Mouse (Mus musculus) mouse trophoblast stem cell (cell line): ENCODE results near the gene Casp7.
"Not testable (repeated sequence)": the region's sequence is repeated elsewhere in the genome, so short reads cannot be mapped to it uniquely, and the experiment has no call there.

Experiments used
- in situ Hi-C, 2 experiments: fragments of 300-500 bp; cut with MseI, MboI; formaldehyde crosslinking; loops; 2 replicates in 1 of 2; 3 replicates in 1 of 2; pipeline ENCODE4 v1.15.1; 2025

The Casp7 gene

DNA sequence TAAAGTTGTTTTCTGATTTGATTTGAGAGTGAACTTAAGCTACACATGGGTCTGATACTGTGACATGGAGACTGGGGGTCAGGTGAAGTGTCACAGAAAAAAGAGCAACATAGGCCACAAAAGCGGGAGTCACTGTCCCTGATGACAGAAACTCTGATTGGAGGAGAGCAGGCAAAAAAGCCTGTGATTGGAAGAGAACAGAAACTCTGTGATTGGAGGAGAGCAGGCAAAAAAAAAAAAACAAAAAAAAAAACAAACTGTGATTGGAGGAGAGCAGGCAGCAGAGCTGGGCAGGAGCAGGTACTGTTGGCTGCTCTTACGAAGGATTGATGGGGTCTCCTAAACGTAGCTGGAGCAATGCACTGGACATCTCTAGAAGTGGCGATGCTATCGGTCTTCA, 11.4 kb upstream of the Casp7 start:
- in situ Hi-C loops, result no loop called here

DNA sequence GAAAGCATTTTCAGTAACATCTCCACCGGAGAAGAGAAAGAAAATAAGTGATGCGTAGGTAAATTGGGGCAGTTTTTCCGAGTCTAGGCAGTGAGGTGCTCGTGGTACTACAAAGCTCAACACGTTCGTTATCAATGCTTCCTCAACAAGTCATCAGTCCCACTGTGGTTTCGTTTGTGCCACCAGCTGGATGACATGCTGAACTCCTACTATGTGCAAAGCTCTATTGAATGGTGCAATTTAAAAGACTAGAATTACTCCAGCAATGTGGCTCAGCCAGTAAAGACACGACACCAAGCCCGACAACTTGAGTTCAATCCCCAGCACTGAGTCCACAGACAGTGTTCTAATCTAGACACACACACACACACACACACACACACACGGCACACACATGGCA, 10.8 kb upstream of the Casp7 start:
- in situ Hi-C loops, result no loop called here

DNA sequence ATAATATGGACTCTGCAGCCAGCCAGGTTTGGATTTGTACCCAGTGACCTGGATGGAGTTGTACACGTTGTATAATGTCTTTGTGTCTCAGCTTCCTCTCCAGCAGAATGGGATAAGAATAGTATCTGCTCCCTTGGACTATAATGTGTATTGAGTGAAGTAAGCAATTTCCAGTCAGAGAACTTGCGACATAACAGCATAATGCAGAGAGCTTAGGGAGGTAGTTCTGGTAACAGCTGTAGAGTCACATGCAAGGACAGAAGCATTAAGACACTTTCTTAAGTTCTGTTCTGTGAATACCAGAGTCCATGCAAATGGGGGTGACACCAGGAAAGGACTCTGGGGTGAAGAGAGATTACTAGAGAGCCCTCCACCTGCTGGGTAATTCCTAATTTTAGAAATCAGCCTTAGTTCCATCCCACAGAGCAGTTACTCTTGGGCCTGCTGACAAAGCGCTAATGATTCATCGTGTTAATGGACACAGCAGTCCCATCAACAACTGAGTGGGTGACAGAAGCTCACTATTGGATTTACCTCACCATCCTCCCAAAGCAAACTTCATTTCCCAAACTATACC, 9.1 kb upstream of the Casp7 start:
- in situ Hi-C loops, result no loop called here

DNA sequence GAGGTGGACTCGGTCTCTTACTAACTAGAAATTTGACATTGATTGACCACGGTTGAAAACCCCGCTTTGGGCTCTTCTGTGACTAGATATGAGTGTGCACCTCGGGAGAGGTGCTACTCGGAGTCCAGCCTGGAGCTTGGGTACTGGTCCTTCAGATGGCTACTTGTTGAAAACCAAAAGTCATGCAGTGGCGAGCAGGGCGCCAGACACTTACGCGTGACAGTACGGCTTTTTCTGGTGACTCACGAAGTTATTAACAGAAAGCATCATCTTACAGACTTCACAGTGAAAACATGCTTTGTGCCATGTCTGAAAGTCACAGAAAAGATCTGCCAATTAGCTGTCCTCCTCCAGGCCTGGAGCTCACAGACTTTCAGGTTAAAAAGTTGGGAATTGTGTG, 7.8 kb upstream of the Casp7 start:
- in situ Hi-C loops, result no loop called here

DNA sequence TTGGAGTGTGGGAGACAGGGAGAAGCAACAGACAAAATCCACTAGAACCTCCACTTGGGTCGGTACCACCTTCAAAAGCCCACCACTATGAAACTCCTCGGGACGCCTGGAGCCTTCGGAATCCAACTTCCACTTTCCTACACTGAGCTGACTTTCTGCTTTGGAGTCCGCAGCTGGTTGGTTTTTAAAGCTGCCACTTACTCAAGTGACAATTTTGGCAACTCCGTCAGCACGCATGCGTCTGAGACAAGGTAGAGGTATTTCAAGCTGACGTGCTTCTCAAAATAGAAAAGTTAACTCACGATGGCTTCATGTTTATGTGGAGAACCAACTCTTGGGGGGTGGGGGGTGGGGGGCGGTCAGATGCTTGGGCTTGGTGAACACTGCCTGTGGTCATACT, 7.0 kb upstream of the Casp7 start, which contains the start of gene Nrap:
Gene Nrap, minus strand, starts transcription at position 159 of the 400 bp plus-strand sequence.
- in situ Hi-C loops, result no loop called here

DNA sequence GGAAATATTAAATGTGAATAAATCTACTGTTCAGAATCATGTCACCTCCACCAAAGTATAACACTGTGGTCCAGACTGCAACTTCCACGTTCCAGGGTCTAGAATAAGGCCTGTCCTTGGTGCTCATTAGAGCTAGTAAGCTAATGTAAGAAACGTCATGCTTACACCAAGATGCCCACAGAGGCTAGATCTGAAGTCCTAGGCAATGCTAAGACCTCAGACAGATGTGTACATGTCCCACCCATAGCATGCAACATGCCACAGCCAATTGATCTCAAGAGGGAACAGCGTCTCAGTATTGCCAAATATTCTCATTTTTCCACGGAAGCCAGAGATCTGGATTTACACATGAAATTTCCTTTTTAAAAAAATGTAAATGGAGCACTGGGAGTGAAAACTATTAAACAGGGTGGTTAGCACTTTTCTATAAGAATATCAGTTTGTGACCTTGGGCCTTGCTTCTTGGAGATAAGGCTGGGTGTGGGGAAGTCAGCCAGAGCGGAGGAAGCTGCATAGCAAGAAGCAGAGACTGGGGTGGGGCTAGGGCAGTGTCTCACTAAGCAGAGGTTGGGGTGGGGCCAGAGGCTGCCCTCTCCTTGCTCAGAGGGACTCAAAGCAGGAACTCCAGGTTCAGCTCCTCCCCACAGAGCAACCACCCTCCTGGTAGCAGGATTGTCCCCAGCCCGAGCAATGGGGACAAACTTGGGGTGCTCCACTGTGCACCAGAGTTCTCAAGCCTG, 5.5 kb upstream of the Casp7 start:
- in situ Hi-C loops, result no loop called here

DNA sequence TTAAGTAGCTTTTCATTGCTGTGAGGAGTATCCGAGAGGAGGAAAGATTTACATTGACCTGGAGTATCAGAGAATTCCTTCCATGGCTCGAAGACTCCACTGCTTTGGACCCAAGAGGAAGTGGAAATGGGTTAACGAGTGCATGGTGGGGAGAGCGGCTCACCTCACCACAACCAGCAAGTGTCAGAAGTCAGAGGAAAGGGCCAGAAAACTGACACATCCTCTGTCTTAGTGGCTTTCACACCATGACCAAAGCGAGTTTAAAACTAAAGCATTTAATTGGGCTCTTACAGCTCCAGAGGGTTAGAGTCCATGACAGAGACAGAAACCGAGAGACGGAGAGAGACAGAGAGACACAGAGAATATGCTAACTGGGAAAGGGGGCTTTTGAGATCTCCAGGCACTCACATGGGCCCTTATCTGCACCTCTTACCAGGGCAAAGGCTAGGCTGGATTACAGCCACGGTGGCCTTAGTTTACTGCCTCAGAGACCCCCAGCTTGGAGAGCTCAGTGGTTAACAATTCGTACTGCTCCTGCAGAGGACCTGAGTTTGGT, 3.5 kb upstream of the Casp7 start:
- in situ Hi-C loops, result no loop called here

DNA sequence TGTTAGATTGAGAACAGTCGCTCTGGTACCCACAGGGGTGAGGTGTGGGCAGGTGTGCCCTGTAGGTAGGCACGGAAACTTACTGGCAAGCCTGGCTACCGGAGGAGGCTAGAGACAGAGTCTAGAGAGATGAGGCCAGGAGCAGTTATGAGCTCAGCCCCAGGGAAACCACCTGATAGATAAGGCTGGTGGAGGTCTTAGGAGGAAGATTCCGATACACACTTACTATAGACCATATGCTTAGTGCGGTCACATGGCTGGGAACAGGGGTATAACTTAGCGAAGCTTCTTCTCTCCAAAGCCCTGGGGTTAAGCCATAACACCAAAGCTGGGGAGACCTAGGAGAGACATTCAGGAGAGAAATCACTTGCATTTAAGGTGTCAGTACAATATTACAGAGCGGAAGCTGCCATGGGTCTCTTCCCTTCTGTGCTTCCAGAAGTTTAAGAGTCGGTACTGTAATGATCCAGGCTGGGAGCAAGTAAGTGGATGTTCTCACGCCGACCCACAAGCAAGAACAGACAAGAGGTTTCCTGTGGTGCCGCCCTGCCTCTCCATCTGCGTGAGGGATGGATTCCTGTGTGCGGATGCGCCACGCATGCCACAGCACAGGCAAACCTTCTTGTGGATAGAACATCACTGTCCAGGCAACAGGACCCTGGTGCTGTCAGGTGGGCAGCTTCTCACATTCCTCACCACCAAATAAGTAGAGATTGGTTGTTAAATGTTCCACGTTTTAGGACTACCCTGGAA, 1.6 kb upstream of the Casp7 start:
- in situ Hi-C loops, result no loop called here

DNA sequence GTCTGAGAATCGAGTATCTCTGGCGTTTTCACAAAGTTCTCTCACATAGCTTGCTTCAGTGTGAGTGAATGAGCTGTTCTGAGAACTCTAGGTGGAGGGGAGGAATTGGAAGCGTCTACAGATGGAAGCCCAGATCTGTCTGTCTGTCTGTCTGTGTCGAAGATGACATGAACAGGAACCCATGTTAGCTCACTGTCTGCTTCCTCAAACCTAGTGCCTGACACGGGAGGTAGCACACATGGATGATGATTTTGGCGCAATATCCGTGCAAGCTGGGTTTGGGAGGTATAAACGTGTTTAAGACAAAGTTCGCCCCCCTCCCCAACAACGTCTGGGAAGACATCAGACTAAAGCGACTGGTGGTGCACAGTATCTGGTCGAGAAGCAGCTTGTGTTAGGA, 702 bp upstream of the Casp7 start:
- in situ Hi-C loops, result no loop called here

DNA sequence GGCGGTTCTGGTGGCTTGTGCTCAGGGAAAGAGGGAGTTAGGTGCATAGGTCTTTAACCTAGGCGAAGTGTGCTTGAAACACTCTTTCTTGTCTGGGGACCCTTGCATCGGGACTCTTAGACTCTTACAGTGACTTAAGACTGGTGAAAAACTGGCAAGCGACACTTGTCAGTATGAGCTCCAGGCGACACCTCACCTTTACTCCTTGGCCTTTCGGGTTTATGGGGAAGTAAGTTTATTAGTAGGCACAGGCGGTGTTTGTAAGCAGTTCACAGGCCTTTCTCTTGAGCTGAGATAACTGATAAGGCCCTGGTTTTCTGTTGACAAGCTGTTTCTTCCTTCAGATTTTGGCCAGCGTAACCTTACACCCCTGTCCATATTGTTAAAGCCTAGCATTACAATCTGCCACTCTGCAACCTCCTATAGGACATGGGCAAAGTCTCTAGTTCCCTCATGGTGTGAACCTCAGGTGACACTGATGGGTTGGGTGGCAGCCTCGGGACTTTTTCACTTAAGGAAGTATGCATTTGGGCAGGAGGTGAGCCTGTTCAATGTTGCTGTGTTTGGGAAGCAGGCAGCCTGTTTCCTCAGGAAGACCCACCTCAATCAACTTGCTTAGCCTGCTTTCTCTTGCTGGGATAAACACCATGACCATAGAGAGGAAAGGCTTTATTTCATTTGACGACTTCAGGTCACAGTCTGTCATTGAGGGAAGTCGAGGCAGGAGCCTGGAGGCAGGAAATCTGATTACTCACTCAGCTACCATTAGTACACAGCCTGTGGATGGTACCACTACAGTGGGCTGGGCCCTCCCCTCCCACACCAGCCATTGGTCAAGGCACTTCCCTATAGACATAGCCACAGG, 966 bp downstream of the Casp7 start:
- in situ Hi-C loops, result no loop called here

DNA sequence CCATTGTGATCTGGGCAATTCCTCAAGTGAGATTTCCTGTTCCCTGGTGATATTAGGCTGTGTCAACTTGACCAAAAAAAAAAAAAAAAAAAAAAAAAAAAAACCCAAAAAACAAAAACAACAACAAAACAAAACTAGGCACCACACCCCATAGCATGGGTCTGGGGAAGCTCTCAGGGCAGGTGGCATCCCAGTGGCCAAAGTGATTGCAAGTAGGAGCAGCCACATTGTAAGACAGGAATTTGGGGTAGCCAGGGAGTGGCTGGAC, 1.5 kb downstream of the Casp7 start:
- in situ Hi-C loops, result no loop called here

DNA sequence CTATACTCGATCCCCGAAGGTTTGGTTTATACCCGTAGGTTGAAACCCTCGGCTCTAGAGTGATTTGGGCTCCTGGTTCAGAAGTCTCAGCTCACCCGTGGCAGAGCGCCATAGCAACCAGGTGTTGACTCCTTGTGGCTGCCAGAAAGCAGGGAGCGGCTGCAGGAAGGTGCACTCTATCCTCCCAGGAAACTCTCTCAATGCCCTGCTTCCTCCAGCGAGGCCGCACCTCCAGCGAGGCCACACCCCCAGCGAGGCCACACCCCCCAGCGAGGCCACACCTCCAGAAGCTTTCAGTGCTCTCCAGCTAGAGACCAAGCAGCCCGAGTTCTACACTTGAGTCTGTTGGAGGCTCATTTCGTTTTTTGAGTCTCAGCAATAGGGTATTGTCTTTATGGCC, 3.3 kb downstream of the Casp7 start:
- in situ Hi-C loops, result no loop called here

DNA sequence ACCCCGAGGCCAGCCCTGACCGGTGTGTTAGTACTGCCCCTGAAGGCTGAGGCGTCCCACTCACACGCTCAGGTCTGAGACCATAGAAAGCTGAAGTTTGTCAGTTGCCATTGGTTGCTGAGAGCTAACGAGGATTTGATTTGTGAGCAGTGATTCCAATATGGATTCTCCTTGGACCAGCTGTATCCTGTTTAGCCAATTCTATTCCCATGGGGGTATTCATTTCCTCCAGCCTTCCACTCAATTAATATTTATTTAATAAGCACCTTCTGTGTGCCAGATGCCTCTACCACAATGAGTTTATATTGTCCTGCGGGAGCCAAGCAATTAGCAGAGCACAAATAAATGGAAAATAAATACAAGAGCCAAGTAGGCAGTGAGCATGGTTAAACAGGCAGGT, 4.9 kb downstream of the Casp7 start:
- in situ Hi-C loops, result no loop called here

DNA sequence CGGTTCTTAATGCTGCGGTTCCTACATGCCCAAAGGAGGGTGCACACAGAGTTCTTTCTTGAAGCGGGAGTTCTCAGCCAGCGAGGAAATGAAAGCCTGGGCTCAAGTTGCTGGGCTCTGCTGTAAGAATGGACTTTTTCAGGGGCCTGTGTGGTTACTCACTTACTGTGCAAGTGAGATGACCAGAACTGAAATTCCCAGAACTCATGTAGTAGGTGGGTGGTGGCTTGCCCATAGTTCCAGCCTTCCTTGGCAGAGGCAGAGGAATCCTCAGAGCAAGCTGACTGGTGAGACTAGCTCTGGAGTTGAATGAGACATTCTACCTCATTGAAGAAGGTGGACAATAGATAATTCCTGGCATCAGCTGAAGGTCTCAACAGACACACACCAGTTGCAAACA, 8.9 kb downstream of the Casp7 start:
- in situ Hi-C loops, result no loop called here

DNA sequence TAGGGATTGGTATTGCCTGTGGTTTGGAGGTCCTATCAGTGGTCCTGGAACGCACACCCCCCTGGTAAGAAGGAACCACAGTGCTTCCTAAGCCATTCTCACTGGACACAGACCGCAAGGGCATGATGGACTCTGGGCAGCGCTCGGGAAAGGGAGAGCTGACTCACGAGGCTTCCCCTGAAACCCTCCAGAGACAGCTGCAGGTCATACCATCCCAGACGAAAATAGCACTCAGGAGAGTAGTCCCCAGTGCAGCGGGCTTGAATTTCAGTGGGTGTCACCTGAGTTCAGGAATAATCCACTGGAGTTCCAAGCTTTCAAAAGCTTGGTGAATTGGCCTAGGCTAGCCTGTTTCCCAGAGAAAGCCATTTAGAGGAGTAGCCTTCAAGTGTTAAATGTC, 9.7 kb downstream of the Casp7 start:
- in situ Hi-C loops, result no loop called here

DNA sequence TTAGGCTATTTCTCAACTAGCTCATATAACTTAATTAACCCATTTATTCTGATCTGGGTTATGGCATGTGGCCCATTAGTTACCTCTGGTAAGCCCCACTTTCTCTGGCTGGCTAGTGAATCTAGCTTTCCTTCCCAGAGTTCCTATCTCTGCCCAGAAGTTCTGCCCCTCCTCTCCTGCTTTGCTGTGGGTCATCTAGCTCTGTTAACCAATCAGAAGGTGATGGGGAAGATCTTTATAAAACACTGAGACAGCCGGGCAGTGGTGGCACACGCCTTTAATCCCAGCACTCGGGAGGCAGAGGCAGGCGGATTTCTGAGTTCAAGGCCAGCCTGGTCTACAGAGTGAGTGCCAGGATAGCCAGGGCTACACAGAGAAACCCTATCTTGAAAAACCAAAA, 13.0 kb downstream of the Casp7 start:
- in situ Hi-C loops, result not testable (repeated sequence)

DNA sequence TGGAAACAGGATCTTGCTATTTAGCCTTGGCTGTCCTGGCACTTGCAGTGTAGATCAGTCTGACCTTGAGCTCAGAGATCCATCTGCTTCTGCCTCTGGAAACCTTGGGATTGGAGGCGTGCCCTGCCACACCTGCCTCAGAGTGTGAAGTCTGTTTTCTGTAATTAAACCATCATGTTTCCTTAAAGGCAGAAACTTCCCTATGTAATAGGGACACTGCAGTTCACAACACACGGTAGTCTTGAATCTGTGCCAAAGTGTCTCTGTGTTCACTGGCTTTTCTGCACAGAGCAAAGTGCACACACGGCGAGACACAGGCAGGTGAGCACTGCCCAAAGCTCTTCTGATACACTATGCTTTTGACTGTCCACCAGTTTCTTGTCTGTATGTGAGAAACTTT, 21.5 kb downstream of the Casp7 start:
- in situ Hi-C loops, result no loop called here

DNA sequence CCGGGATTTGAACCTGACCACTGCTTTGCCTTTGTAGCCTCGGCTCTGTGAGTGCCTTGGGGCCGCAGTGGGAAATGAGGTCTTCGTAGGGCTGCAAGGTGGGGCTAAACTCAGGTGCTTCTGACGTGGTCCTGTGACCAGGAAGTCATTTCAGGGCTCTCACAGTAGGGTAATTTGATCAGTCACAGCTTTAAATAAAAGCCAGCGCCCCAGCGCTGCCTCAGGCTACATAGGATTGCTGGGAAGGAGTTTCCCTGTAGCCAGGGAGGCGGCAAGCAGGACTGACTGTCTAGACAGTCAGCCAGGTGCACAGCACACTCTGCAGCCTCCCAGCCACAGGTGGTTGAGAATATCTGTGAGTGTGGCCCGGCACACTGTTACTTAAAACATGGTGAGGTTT, 22.5 kb downstream of the Casp7 start:
- in situ Hi-C loops, result no loop called here

DNA sequence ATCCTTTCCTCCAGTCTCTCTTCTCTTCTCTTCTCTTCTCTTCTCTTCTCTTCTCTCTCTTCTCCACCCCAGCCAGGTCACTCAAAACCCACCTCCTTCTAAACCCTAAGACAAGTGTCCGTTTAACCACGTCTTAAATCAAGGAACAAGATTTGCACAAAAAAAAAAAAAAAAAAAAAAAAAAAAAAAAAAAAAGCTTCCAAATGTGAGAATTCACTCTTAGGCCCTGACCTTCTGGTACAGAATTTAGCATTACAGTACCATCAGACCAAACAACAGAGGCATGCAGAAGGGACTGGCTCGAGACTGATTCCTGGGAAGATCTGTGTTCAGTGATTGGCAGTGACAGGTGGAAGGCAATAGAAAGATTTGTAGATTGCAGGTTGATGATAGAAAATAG, 23.4 kb downstream of the Casp7 start:
- in situ Hi-C loops, result no loop called here

DNA sequence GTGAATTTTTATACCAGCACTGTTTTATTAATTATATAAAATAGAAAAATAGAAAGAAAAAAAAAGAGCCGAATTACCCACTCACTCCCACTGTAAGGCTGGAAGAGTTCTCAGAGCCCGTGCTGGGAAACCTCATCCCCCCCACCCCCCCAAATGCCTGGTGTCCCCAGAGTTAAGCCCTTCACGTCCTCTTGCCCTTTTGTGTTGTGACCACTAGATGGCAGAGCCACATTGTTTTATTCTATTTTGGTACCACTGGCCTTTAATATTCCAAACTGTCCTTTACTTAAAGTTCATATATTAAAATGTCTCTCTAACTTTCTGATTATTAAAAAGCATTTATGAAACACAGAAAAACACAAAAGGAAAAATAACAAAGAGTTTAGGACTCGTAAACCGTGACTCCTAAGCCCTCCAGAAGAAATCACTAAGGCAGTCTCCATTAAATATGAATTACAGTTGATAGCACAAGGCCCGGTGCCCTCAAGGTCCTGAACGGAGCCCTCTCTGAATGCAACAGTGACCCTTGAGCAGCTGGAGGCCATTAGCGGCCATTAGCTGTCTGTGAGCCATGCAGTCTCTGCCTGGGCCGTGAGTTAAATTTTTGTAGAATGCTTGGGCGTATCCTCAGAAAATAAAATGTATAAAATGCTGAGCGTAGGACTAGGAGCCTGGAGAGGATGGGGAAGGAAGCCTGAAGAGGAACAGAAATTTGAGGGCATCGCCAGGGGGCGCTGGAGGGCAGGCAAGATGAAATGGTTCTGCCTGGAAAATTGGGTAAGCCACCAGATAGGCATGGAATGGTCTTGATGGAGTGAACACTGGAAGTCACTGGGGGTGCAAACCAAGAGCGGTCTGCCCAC, 25.8 kb downstream of the Casp7 start:
- in situ Hi-C loops, result no loop called here

DNA sequence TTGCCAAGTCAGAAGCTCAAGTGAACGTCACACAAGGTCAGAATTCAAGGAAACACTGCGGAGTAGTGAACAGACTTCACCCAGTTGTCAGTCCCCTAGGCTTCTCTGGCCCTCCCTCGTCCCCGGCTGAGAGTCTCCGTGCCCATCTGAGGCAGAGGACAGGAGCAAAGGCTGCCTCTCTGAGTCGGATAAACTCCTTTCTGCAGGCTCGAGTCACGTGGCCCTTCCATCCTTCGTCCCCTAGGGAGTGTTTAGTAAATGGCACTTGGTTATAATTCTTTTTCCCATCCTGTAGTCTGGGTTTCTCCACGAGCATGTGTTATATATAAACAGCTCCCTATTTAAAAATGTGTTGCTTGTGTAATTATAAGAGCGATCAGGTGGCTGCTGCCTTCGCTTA, 26.4 kb downstream of the Casp7 start:
- in situ Hi-C loops, result no loop called here
